Mouse (Mus musculus) bone marrow macrophage, adult 2 months (primary cell): Measurements from ENCODE around the gene Pecam1.

Source experiments
- CTCF ChIP-seq: IDR thresholded peaks from 2 replicates; pipeline ENCODE4 v1.5.1; 2012; ENCODE audit warnings: low read depth, mild to moderate bottlenecking, low read length, moderate library complexity
- POLR2A ChIP-seq: IDR thresholded peaks from 2 replicates; pipeline ENCODE4 v1.6.1; 2012; ENCODE audit warnings: mild to moderate bottlenecking, low read depth, low read length, borderline replicate concordance

- TF ChIP-seq POLR2A (no peak), CTCF (peak; percentile 52)
These were observed 122.7 kb downstream of the Pecam1 start for GRCm38 (mm10) chr11:106627692-106628091.
